Mouse (Mus musculus) monocyte, adult 2 months (primary cell): ENCODE data around the gene Ppy.

Experiments used
- DNase-seq, 2 experiments: peaks; one replicate each; pipeline ENCODE4 v3.0.0; 2022; ENCODE audit warnings: low spot score in 2 of 2, low read depth in 1 of 2

The Ppy gene

DNA sequence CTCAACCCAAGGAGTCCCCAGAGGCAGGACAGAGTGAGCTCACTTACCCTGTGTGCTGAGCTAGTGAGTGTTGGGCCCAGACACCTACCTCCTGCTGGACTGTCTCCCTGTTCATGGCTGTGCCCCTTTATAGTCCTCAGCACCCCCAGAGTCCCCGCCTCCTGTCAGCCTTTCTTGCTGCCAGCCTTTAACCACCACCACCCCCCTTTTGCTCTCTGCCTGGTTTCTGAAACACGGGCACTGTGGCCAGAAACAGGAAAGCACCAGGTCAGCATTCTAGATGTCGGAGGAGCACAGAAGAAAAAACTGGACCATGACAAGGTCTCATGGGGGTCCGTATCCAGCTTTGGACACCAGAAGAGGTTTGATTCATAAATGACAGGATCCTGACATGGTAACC is at the start of gene Ppy:
Gene Ppy, minus strand, starts transcription at position 101 of the 400 bp plus-strand sequence.
- no peak for DNase-seq

DNA sequence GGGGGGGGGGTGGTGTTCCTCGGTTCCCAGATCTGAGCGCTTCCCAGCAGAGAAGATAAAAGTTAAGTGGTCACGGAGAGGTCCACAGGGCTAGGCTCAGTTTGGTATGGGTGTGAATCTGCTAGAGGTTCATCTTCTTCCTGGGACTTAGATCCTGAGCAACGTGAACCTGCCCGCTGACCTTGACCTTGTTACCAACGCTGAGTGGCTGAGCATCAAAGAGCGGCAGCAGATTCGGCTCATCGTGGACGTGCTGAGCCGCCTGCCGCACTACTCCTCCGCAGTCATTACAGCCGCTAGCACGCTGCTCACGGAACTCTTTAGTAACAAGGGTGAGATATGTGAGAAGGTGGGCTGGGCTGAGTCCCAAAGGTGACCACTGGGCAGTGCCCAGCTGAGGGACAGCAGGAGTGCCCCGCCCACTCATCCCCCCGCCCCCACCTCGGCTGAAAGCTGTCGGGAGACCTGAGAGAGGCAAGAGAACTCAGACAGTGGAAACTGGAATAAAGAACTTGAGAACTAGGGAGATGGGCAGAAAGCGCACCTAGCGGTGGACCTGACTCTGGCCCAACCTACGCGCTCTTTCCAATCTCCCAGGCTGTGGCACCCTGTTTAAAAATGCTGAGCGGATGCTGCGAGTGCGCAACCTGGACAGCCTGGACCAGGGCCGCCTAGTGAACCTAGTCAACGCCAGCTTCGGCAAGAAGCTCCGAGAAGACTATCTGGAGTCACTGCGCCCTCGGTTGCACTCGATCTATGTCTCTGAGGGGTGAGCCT is 46.3 kb upstream of the Ppy start:
- no peak for DNase-seq

DNA sequence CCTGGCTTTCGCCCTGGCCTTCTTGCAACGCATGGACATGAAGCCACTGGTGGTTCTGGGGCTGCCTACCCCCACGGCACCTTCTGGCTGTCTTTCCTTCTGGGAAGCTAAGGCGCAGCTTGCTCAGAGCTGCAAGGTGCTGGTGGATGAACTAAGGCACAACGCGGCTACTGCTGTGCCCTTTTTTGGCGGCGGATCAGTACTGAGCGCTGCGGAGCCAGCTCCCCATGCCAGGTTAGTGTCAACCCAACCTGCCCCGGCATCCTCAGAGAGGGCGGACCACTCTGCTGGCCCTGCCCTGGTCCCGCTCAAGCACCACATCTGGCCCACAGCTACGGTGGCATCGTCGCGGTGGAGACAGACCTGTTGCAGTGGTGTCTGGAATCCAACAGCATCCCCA is 45.4 kb upstream of the Ppy start:
- DNase-seq = no peak

DNA sequence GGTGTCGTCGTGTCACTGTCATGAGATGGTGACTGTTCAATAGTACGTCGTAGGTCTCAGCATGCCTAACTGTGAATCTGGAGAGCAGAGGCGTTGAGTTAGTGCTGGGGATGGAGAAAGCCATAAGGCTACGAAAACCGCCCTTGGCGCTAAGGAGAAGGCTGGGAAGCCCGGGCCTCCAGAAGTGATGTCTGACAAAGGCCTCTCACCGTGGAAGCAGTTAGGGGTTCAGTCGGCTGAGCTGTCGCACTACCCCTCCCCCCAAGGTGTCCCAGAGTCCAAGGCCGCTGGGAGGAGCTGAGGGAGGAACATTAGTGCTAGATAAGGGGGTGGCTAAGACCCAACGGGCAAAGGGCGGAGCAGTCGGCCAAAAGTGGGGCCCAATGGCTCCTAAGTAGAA is 44.9 kb upstream of the Ppy start:
- DNase-seq = no peak

DNA sequence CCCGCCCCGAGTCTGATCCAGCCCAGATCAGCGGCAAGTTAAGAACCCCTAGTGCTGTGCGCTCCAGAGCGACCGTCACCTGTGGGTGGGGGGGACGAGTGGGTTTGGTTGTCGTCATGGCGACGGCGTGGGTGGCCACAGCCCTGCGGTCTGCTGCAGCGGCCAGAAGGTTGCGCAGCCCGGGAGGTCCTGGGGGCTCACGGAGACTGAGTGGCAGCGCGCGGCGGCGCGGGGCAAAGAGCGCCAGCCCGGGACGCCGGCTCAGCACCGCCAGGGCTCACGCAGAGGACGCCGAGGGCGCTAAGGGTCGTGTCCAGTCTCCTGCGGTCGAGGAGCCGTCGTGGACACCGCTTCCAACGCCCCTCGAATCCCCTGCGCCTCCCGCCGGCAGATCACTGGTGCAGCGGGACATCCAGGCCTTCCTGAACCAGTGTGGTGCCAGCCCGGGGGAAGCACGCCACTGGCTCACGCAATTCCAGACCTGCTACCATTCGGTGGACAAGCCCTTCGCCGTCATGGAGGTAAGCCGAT is 44.4 kb upstream of the Ppy start, which contains the start of gene Nags:
Gene Nags, plus strand, starts transcription at position 43 of the 531 bp plus-strand sequence.
- DNase-seq = no peak

DNA sequence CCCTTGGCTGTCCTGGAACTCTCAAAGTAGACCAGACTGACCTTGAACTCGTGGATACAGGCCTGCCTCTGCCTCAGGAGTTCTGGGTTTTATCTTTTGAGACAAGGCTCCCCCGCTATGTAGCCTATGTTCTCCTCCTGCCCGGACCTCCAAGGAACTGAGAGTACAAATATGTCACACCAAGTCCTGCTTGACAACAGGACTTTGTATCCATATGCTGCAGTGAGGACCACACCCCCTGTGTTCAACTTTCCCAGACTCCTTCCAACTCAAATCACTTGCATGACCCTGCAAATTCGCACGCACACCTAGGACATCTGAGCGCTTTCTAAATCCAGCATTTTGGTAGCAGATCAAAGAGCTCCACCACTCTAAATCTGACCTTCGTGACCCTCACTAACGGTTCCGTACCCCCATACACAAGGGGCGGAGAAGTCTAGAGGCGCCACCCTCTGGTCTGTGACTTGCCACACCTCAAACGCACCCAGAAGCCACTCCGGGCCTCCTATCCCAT is 43.9 kb upstream of the Ppy start:
- DNase-seq = no peak

DNA sequence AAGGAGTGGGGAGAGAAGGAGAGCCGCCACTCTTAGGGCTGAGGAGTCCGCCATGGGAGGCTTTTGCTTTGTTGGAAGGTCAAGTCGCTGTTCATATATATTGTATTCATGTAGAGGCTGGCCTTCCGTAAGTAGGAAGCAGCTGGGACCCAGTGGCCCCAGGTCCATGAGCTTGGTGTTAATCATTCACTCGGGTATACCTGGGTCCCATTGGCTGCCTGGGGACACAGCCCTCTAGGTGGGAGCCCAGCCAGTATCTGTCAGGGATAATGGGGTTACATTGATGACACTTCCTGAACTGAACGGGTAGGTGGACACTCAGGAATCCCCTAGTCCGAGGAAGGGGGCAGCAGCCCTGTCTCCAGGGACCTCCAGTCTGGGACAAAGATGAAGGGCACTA is 41.2 kb upstream of the Ppy start:
- no peak for DNase-seq

DNA sequence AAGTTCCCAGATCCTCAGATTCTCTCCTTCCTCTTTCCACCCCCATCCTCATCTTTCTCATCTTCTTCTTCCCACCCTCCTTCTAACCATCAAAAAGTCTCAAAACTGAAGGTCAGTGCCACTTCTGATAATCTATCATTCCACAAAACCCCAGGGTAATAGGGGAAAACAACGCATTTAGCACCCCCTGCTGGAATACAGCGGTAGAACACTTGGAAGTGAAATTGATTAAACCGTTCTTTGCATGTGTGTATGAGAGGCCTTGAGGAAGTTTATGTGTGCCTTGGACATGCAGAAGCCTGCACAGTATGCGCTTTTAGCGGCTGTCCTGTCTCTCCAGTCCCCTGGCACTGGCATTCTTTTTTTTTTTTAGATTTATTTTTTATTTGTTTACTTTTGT is 39.4 kb upstream of the Ppy start:
- DNase-seq = peak in 1 of 2 experiments; percentile 58

DNA sequence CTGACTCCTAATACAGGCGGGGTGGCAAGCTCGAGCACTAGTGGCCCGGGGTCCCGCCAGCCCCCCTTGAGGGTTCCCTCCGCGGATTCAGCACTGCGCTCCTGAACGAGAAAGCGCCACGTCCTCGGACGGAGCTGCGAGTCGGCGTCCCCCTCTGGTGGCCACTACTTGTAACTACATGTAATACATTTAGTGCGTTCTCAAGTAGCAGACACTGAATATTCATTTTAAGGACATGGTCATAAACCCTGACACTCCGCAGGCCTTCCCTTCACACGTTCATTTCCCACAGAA is 37.3 kb upstream of the Ppy start:
- DNase-seq = peak in 1 of 2 experiments; percentile 33

DNA sequence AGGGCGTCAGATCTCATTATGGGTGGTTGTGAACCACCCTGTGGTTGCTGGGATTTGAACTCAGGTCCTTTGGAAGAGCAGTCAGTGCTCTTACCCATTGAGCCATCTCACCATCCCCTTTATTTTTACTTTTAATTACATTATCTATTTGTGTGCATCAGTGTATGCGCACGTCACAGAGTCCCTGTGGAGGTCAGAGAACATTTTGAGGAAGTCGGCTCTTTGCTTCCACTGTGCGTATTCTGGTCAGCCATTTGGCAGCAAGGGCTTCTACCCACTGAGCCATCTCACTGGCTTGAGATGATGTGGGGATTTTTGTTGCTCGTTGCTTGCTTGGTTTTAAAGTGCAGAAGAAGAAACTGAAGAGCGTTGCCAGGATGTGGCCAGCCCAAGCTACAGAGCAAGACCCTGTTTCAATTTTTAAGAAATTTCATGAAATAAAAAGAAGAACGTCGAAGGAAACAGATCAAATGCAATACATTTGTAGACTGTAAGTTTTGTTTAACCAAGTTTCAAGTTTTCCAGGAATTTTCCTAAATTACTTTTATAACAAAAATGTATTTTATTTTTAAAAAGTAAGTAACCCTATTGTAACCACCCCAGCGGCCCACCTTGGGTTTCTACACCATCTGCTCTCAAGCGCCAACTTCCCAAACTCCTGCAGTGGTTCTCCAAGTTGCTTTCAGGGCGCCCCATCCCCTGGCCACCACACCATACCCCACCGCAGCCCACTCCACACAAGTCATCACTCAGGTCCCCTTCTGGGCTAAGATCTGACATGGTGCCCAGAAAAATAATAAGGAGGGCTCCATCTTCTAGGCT is 36.7 kb upstream of the Ppy start:
- peak in 1 of 2 experiments; percentile 25 for DNase-seq

DNA sequence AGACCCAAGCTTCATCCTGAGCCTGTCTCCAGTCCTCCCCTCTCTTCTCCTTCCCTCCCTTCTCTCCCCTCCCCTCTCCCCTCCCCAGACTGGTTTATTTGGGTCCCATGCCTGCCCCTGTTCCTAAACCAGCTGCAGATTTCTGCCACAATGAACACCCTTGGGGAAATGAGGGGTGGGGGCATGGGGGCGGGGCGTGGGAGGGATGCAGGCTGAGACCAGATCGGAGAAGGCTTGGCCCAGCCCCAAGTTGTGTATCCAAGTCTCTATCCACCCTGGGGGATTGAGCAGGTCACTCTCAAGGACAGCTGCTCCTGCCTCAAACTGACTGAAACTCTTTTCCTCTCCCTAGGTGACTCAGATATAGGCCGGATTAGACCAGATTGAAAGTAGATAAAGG is 33.4 kb upstream of the Ppy start:
- DNase-seq = no peak

DNA sequence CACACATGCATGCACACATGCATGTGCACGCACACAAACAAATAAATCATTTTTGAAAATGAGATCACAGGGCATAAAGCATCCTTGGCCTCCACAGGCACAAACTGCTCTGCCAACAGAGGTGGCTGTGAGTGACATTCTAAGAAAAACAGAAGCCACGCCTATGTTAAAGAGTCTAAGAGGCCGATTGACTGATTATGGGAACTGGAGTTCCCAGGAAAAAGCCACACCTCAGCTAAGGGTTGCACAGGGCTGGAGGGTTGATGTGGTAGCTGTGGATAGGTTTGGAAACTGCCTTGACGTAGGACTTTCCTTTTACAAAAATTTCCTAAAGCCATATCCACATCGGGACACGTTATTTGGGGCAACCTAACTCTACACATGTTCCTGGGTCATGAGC is 16.3 kb upstream of the Ppy start:
- no peak for DNase-seq

DNA sequence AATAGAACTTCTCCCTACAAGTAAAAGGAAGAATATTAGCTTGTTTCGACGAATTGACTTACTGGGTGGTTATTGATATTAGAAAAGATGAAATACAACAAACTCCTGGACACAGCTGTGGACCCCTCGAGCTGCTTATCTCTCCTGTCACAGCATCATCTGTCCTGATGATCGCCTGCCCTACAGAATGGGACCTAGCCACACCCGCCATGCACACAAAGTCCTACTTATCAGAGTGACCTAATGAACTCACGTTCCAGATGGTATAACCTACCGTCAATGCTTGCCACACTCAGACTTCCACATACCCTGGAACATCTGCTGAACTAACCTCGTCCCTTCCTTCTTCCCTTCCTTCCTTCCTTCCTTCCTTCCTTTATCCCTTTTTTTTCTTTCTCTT is 15.1 kb upstream of the Ppy start:
- DNase-seq = no peak

DNA sequence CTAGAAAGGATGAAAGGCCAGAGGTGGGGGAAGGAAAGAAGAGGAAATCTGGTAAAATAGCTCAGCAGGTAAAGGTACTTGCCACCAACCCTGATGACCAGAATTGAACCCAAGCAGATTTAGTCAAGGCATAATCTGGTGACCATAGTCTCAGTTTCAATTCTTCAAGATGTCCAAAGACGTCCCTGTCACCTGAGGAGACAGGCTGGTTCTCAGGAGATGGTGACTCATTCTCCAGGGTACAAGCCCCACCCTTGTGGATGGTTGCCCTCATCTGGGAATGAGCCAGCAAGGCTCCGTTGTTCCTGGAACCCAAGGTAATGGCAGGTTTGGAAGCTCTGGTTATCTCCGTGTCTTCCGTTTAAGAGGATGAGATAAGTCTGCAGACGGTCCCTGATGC is 10.5 kb upstream of the Ppy start:
- no peak for DNase-seq

DNA sequence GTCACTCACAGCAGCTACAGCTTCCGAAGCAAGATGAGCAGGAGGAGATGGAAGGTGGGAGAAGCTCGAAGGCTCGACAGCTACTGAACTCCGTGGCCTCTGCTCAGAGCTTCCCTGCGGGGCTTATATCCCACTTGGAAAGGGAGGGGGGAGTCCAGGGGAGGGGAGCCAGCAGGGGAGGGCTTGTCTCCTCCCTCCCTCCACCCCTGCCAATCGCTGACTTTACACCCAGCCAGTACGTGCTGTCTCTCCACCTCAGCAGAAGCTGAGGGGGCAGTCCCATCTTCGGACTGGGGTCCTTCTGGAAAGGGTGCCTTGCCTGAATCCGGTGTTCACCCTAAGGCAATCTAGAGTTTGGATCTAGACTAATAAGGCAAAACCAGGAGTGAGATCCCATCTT is 6.6 kb upstream of the Ppy start, which contains the start of gene Pyy:
Gene Pyy, minus strand, starts transcription at position 101 of the 400 bp plus-strand sequence.
- DNase-seq = no peak

DNA sequence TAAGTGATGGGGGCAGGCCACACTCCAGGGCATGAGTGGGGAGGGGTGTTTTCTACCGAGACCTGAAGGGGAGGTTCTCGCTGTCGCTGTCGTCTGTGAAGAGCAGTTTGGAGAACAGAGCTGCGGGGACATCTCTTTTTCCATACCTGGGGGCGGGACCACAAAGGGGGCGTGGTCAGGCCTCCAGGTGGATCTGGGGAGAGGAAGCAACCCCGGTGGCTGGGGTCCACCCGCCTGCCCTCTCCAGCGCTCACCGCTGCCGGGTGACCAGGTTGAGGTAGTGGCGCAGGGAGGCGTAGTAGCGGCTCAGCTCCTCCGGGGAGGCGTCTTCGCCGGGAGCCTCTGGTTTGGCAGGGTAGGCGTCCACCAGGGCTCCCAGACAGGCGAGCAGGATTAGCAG is 5.8 kb upstream of the Ppy start:
- DNase-seq = no peak

DNA sequence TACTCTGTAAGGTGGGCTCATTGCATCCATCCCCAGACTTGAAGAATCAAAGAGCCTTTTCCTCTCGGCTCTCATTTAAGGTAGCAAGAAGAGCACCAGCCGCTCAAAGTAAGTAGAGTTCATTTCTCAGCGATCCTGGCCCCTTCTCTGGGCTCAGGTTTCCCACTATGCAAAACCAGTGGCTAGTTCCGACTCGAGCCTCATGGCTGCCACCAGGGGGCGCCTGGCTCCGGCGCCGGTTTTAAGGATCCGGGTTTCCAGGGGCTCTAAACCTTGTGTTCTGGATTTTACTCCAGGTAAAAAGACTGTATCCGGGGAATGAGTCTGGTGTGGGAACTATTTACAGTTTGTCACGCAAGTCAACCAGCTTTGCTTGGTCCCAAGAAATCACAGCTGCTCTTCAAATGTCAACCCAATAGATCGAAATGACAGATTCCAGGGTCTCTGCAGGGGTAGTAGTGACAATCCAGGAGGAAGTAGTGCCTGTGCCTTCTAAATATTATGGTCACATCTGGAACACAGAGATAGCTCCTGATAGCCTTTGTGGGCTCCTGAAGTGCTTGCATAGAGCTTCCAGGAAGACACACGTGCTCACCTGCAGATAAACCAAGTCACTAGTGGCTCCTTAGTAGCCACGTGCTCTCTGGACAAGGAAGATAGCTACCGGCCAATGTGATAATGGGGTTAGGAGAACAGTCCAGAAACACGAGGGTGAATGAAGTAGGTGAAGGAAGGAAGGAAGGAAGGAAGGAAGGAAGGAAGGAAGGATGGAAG is 1.6 kb upstream of the Ppy start:
- DNase-seq = peak in 1 of 2 experiments; percentile 19

DNA sequence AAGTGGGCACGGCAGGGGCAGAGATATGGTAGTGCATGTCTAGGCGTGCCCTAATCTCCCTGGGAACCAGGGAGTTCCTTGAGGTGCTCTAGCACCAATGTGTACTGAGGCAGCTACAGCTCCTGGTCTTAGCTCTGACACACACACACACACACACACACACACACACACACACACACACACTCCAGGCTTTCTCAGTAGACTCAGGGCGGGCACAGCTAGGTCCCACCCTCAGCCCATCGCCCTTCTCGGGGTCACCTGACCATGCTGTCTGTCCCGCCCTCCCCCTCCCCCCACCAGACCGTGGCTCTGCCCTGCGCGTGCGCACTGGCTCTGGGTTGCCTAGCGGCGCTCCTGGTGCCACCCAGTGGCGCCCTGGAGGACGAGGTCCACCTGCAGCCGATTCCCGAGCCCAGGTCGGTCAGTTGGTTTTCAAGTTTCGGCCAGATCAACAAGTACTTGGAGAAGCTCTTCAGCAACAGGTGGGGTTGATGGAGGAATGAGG is 4.2 kb downstream of the Ppy start:
- DNase-seq = no peak

DNA sequence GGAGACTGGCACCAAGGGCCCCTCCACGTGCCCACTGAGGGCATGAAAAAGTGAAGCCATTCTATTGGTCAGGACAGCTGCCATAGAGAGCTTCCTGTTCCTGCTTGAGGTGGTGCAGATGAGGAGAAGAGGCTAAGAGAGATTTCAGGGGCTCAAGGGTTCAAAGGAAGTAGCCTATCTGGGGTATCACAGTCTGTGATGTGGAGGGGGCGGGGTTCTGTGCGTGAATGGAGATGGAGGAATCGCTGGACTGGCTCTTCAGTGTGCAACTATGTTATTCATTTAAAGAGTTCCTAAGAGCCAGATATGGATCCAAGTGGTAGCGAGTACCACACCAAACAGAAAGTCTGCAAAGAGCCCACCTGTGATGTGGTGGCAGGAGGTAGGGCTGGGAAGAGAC is 4.7 kb downstream of the Ppy start:
- no peak for DNase-seq

DNA sequence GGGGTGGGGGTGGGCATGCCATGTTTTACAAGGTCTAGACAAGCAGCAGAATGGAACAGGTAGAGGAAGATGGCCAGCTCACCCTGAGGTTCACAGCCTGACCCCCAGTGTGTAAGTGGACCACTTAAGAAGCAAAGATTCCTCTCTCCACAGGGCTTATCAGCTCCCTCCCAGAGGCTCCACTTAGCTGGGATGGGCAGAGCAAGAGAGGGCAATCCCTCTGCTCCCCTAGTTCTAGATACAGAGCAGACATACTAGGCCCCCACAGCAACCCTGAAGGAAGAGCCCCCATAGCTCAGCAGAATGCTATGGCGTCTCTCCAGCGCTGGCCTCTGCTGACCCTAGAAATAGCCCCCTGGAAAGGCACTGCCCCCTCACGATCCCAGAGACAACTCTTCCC is 5.4 kb downstream of the Ppy start:
- no peak for DNase-seq
